Mouse (Mus musculus) hindbrain, postnatal 0 days (tissue): ENCODE measurements around the gene Apba1. TPM values are rescaled to one million over a fixed set of nuclear protein-coding genes. Genes with fewer than 3 reads are reported as not detected.

Experiments
- ATAC-seq: fragments of 200-750 bp; cut with Nextera tagmentation; 2 replicates; pipeline ENCODE4 v1.8.0; 2017; ENCODE audit warnings: mild to moderate bottlenecking, moderate TSS enrichment, moderate library complexity
- DNase-seq: peaks from one replicate; pipeline ENCODE4 v3.0.0-alpha.2; 2015; ENCODE audit warnings: low spot score
- H3K27ac ChIP-seq: fragments of 300-500 bp; sonication (generic); 2 replicates; pipeline ENCODE4 v1.5.1; 2014; ENCODE audit warnings: mild to moderate bottlenecking
- H3K27me3 ChIP-seq: fragments of 300-500 bp; sonication (generic); 2 replicates; pipeline ENCODE4 v1.6.1; 2014; ENCODE audit warnings: low read length, mixed read lengths; ENCODE audit not compliant: insufficient read depth
- H3K36me3 ChIP-seq: fragments of 300-500 bp; sonication (generic); 2 replicates; pipeline ENCODE4 v1.6.1; 2014; ENCODE audit warnings: low read length, mixed read lengths; ENCODE audit not compliant: insufficient read depth
- H3K4me1 ChIP-seq: fragments of 300-500 bp; sonication (generic); 2 replicates; pipeline ENCODE4 v1.6.1; 2014; ENCODE audit warnings: antibody characterized with exemption, low read length, mixed read lengths; ENCODE audit not compliant: insufficient read depth
- H3K4me2 ChIP-seq: fragments of 300-500 bp; sonication (generic); 2 replicates; pipeline ENCODE4 v1.6.1; 2014; ENCODE audit warnings: low read depth, mild to moderate bottlenecking, low read length, moderate library complexity, mixed read lengths
- H3K4me3 ChIP-seq: fragments of 300-500 bp; sonication (generic); 2 replicates; pipeline ENCODE4 v1.5.1; 2014; ENCODE audit warnings: low read length
- H3K9ac ChIP-seq: fragments of 300-500 bp; sonication (generic); replicated peaks from 2 replicates; pipeline ENCODE4 v1.6.1; 2014; ENCODE audit warnings: mild to moderate bottlenecking, low read length, moderate library complexity, mixed read lengths
- H3K9me3 ChIP-seq: fragments of 300-500 bp; sonication (generic); 2 replicates; pipeline ENCODE4 v1.6.1; 2016; ENCODE audit warnings: low read length, mixed read lengths
- CTCF ChIP-seq: IDR thresholded peaks from 2 replicates; pipeline ENCODE4 v1.5.1; 2016; ENCODE audit warnings: antibody characterized with exemption, control low read depth, low read depth
- WGBS: fragments of 180-500 bp; shearing (Covaris S2); extraction: QIAGEN DNeasy Blood & Tissue Kit; methylation state at CpG from one replicate; pipeline ENCODE4 v1.1.7; 2014; 5-methylcytosine and 5-hydroxymethylcytosine counted together
- polyA plus RNA-seq: library from polyadenylated mRNA; unstranded; fragments of >200 nt; fragmentation: Nextera tagmentation; extraction: Ambion mirVana; gene quantifications from 2 replicates; pipeline ENCODE4 v1.2.1, GENCODE M21; 2015
- total RNA-seq: library from RNA; depleted of rRNA; stranded (reverse); fragments of >200 nt; gene quantifications from 2 replicates; pipeline ENCODE4 v1.2.3, GENCODE M21; 2014

Apba1 gene
- total and polyA plus RNA-seq, 2 experiments from 2014 or later, result 15.5 to 173 TPM

GRCm38 (mm10) chr19:23956299-23956975 is 197.8 kb downstream of the Apba1 start:
- no peak overlapping the region for H3K4me3 ChIP-seq
- no peak overlapping the region for H3K4me2 ChIP-seq
- 71% methylated on average over 17 of the region's 17 CpGs for WGBS
- no peak overlapping the region for H3K9ac ChIP-seq
- no peak overlapping the region for H3K27ac ChIP-seq
- no peak for ATAC-seq
- TF ChIP-seq CTCF, result no peak
- H3K9me3 ChIP-seq, result no peaks in the 10 kb centered on the region
- no peaks in the 10 kb centered on the region for H3K36me3 ChIP-seq
- peaks cover 3% of the 10 kb centered on the region for H3K4me1 ChIP-seq
- no peak for DNase-seq
- no peaks in the 10 kb centered on the region for H3K27me3 ChIP-seq

GRCm38 (mm10) chr19:23957563-23957962 is 198.9 kb downstream of the Apba1 start:
- no peak overlapping the region for H3K4me2 ChIP-seq
- H3K4me3 ChIP-seq, result no peak overlapping the region
- DNase-seq (no peak), ATAC-seq (no peak)
- WGBS, result 72% methylated on average over 7 of the region's 7 CpGs
- H3K9ac ChIP-seq, result no peak overlapping the region
- no peaks in the 10 kb centered on the region for H3K9me3 ChIP-seq
- H3K36me3 ChIP-seq, result no peaks in the 10 kb centered on the region
- peaks cover 3% of the 10 kb centered on the region for H3K4me1 ChIP-seq
- H3K27ac ChIP-seq, result no peak overlapping the region
- no peak for TF ChIP-seq CTCF
- H3K27me3 ChIP-seq, result no peaks in the 10 kb centered on the region

GRCm38 (mm10) chr19:23958925-23959324 is 200.2 kb downstream of the Apba1 start:
- peak; percentile 68 for TF ChIP-seq CTCF
- peak; percentile 80 for DNase-seq
- Histone ChIP-seq H3K4me3 (no peak overlapping the region), H3K4me2 (no peak overlapping the region), H3K27ac (no peak overlapping the region), H3K27me3 (no peaks in the 10 kb centered on the region), H3K9me3 (no peaks in the 10 kb centered on the region), H3K9ac (no peak overlapping the region), H3K36me3 (no peaks in the 10 kb centered on the region), H3K4me1 (peaks cover 3% of the 10 kb centered on the region)
- 0 out of 2 replicates have a peak, but pooled peaks have one; percentile 8 for ATAC-seq
- 37% methylated on average over 6 of the region's 6 CpGs for WGBS

GRCm38 (mm10) chr19:23959870-23960269 is 201.2 kb downstream of the Apba1 start:
- no peaks in the 10 kb centered on the region for H3K9me3 ChIP-seq
- peak; percentile 48 for DNase-seq
- no peaks in the 10 kb centered on the region for H3K36me3 ChIP-seq
- peaks cover 3% of the 10 kb centered on the region for H3K4me1 ChIP-seq
- no peak overlapping the region for H3K9ac ChIP-seq
- no peak overlapping the region for H3K4me3 ChIP-seq
- ATAC-seq, result peak; percentile 36
- peak overlapping the region; percentile 32; the same call in 1 of the 2 replicates for H3K27ac ChIP-seq
- no peaks in the 10 kb centered on the region for H3K27me3 ChIP-seq
- H3K4me2 ChIP-seq, result no peak overlapping the region
- TF ChIP-seq CTCF, result no peak
- 31% methylated on average over 7 of the region's 7 CpGs for WGBS

GRCm38 (mm10) chr19:23960275-23960674 is 201.6 kb downstream of the Apba1 start:
- no peaks in the 10 kb centered on the region for H3K27me3 ChIP-seq
- no peaks in the 10 kb centered on the region for H3K9me3 ChIP-seq
- peak overlapping the region; percentile 32; the same call in 1 of the 2 replicates for H3K27ac ChIP-seq
- H3K4me3 ChIP-seq, result no peak overlapping the region
- DNase-seq (peak; percentile 69), ATAC-seq (peak; percentile 28; the same call in 1 of the 2 replicates)
- H3K4me2 ChIP-seq, result no peak overlapping the region
- WGBS, result 28% methylated on average over 3 of the region's 3 CpGs
- peaks cover 3% of the 10 kb centered on the region for H3K4me1 ChIP-seq
- no peak overlapping the region for H3K9ac ChIP-seq
- no peaks in the 10 kb centered on the region for H3K36me3 ChIP-seq
- no peak for TF ChIP-seq CTCF

GRCm38 (mm10) chr19:23960831-23961447 is 202.3 kb downstream of the Apba1 start:
- ATAC-seq, result peak; percentile 24; the same call in 1 of the 2 replicates
- no peak overlapping the region for H3K4me2 ChIP-seq
- H3K9ac ChIP-seq, result no peak overlapping the region
- H3K4me3 ChIP-seq, result no peak overlapping the region
- no peak for DNase-seq
- no peaks in the 10 kb centered on the region for H3K36me3 ChIP-seq
- no peak for TF ChIP-seq CTCF
- H3K27ac ChIP-seq, result no peak overlapping the region
- H3K27me3 ChIP-seq, result no peaks in the 10 kb centered on the region
- 56% methylated on average over 6 of the region's 6 CpGs for WGBS
- H3K9me3 ChIP-seq, result no peaks in the 10 kb centered on the region
- peaks cover 3% of the 10 kb centered on the region for H3K4me1 ChIP-seq

- H3K9ac ChIP-seq, result no peak overlapping the region
- no peaks in the 10 kb centered on the region for H3K27me3 ChIP-seq
- ATAC-seq (peak; percentile 83), DNase-seq (peak; percentile 86)
- no peaks in the 10 kb centered on the region for H3K9me3 ChIP-seq
- H3K36me3 ChIP-seq, result no peaks in the 10 kb centered on the region
- TF ChIP-seq CTCF, result peak; percentile 99
- 2% methylated on average over 8 of the region's 8 CpGs for WGBS
- no peak overlapping the region for H3K4me3 ChIP-seq
- H3K4me1 ChIP-seq, result peaks cover 3% of the 10 kb centered on the region
- H3K27ac ChIP-seq, result no peak overlapping the region
- H3K4me2 ChIP-seq, result no peak overlapping the region
These were observed 202.8 kb downstream of the Apba1 start for GRCm38 (mm10) chr19:23961516-23961915.
